Mouse (Mus musculus) retina, adult 2 months (tissue): Measurements from ENCODE around the gene Cuedc1.

ENCODE experiments used
- DNase-seq: peaks from one replicate; pipeline ENCODE4 v3.0.0-alpha.2; 2012; ENCODE audit warnings: low read depth, low spot score

Gene Cuedc1

DNA sequence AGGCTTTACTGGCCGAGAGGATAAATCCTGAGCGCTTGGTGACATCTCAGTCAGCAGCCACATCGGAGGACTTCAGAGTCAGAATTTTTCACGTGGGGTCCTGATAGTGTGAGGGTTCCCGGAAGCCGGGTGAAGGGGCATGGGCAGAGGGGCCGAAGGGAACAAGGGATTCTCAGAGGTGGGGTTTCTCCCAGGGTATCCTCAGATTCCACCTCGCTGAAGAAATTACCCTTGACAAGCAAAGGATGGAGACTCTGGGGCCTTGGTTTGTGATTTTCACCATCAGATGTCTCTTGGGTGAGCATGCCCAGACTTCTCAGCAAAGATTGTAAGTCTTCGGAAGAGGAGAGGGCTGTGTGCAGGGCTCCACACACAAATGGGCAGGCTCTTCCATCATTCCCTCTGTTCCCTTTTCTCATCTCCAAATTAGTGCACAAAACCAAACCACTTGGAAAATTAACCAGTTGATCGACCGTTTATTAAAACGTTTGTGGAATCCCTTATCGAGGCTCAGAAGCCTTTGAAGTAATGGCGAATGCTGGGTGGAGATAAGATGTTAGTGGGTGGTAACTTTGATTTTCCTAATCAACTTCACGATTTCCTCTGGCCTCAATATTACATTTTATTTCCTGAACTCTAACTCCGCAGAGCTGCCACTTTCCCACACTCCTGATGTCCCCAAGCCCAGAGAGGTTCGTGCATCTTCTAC, at the start of gene Cuedc1:
Cuedc1 (plus strand) TSS at position 38 of the 709 bp plus-strand sequence.
- DNase-seq: no peak

DNA sequence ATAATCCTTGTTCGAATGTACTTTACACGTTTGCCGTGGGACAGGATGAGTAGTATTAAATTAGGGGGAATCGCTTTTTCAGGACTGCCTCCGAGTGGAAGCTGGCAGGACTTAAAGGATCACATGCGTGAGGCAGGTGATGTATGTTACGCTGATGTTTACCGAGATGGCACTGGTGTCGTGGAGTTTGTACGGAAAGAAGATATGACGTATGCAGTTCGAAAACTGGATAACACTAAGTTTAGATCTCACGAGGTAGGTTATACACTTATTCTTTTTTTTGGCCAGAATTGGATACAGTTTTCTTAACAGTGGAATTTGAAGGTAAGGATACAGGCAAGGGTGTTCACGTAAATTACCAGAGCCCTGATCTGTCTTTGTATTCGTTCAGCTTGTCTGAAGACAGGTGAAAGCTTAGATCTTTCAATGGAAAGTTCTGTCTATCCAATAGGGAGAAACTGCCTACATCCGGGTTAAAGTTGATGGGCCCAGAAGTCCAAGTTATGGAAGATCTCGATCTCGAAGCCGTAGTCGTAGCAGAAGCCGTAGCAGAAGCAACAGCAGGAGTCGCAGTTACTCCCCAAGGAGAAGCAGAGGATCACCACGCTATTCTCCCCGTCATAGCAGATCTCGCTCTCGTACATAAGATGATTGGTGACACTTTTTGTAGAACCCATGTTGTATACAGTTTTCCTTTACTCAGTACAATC, 48.7 kb upstream of the Cuedc1 start:
- no peak for DNase-seq

DNA sequence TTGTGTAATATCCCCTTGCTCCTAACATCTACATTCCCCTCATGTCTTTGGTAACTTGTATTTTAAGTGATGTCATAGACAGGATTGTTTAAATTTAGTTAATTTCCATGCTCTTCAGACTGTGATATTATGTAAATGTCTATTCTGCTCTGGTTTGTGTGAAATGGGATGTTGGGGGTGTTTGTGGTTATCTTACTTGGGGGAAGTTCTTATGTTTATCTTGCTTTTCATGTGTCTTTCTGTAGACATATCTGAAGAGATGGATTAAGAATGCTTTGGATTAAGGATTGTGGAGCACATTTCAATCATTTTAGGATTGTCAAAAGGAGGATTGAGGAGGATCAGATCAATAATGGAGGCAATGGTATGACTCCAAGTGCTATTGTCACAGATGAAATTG, 48.1 kb upstream of the Cuedc1 start:
- no peak for DNase-seq

DNA sequence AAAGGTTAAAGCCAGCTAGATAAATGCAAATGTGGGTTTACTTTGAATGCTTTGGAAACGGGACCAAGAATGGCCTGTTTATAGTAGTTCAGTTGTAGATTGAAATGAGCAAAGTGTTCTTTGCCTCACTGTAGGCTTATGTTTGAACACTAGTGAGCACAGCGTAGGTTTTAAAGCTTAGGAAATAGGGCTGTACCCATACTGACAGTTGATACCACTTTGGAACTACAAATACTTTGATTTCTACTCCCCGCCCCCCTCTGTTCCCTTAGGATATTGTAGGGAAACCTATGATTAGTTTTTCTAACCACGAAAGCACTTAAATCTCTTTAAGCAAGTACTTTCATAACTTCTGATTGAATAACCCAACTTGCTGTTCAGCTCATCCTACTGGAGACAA, 45.2 kb upstream of the Cuedc1 start:
- no peak for DNase-seq

DNA sequence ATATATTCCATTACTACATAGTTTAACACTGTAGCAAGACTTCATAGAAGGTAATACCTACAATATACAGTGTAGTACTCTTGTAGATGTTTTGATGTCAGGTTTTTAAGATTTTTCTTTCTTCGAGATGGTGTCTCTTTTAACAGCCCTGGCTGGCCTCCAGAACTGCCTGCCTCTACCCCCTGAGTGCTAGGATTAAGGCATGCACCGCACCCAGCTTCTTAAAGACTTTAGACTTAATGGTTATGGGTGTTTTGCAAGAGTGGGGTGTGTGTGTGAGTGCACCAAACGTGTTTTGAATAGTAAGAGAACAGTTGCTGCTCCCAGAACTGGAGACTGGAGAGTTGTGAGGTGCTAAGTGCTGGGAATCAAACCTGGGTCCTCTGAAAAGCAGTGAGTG, 44.0 kb upstream of the Cuedc1 start:
- no peak for DNase-seq

DNA sequence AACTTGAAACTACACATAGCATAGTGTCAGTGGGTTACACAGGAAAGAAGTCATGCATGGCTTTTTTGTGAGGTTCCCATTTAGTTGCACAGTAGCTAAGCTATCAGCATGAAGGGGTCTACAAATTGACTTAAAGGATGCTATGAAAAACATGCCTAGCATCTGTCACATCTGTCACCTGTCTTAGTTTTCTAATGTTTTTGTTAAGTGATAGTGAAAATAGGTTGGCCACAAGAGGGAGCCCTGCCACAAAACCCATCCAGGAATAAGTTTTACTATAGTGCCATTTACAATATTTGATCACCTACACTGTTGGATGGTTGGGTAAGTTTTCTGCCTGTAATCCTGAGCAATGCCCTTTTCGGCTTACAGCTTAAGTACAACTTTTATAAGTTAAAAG, 43.3 kb upstream of the Cuedc1 start:
- DNase-seq: no peak

- no peak for DNase-seq
Observed at GRCm38 (mm10) chr11:88055777-88056176, 42.1 kb upstream of the Cuedc1 start.

- DNase-seq: no peak
Observed at GRCm38 (mm10) chr11:88057788-88058187, 40.1 kb upstream of the Cuedc1 start.

- DNase-seq: no peak
Observed at GRCm38 (mm10) chr11:88059141-88059540, 38.7 kb upstream of the Cuedc1 start.

GRCm38 (mm10) chr11:88061892-88062625, 35.8 kb upstream of the Cuedc1 start:
- no peak for DNase-seq

DNA sequence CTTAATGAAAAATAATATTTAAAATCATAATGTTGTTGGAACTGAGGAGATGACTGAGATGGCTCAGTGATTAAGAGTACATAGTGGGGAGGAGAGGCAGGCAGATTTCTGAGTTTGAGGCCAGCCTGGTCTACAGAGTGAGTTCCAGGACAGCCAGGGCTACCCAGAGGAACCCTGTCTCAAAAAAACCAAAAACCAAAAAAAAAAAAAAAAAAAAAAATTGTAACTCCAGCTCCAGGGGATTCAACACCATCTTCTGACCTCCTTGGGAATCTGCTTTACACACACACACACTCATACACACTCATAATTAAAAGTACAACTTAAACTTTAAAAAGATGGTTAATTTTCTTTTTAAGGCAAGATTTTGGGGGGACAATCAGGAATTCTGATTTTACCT, 32.1 kb upstream of the Cuedc1 start:
- no peak for DNase-seq

DNA sequence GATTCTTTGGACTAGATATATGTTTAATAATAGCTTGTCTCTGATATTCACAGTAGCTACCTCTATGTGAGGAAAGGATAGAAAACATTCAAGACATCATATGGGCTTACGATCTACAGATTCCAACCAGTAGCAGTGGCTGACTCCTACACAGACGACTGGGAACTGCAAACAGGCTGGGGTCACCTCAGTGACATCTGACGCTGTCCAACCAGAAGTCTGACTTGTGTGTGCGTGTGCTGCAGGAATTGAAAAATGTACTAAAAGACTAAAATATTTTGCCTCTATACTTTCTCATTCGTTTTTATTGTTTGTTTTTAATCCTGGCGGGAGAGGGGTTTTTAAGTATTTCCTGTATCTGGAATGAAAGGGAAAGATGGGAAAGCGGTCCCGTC, 30.7 kb upstream of the Cuedc1 start:
- no peak for DNase-seq

DNA sequence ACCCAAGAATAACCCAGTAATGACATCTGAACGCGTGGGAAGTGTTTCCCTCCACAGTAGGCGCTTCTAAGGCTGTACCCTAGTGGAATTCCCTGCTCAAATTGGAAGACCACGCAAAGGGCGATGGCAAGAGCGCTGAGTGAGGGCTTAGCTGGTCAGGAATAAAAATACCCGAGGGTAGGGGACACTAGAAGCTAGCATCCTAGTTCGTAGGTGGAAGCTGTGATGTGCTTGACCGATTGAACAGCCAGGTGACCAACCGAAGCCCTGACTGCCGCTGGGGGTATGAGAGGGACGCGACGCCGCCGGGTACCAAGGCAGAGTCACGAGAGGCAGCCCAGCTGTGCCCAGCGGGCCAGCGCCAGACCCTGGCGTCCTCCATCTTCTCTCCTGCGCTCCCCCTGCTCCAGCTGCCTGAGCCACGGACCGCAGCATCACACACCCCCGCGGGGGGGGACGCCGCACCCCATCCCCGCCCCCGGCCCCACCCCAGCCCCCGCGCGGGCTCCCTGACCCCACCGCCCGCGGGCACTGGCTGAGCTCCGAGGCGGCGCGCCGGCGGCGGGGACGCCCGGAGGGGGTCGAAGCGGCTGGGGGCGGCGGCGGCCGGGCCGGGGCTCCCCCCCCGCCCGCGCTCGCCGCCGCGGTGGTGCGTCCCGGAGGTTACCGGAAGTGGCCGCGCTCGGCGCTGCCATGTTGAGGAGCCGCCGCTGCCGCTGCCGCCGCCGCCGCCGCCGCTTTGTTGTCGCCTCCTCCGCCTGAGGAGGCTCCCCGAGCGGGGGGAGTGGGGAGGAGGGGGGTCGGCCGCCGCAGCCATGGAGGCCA, 30.1 kb upstream of the Cuedc1 start, which contains the start of gene Vezf1:
Vezf1 (plus strand) TSS at position 694 of the 825 bp plus-strand sequence.
- DNase-seq: peak; percentile 60

- DNase-seq: peak; percentile 61
Observed at GRCm38 (mm10) chr11:88068411-88069245, 29.2 kb upstream of the Cuedc1 start.

- no peak for DNase-seq
Observed at GRCm38 (mm10) chr11:88069246-88069570, 28.6 kb upstream of the Cuedc1 start.

DNA sequence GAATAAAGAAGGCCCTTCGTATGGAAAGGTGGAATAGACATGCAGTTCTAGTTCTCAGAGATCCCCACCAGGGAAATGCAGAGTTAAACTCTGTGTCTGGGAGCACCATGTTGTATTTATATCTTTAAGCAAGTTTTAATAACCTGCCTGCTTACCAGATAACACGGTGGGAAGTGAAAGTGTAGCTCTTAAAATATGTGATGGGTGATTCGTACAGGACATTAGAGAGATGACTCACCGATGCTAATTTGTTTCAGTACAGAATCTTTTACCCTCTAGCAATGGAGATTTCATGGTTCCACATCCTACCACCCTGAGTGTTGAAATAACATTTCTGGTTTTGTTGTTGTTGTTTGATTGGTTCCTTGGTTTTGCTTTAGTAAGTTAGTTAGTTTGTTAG, 27.5 kb upstream of the Cuedc1 start:
- no peak for DNase-seq

GRCm38 (mm10) chr11:88071113-88071512, 26.7 kb upstream of the Cuedc1 start:
- DNase-seq: no peak

DNA sequence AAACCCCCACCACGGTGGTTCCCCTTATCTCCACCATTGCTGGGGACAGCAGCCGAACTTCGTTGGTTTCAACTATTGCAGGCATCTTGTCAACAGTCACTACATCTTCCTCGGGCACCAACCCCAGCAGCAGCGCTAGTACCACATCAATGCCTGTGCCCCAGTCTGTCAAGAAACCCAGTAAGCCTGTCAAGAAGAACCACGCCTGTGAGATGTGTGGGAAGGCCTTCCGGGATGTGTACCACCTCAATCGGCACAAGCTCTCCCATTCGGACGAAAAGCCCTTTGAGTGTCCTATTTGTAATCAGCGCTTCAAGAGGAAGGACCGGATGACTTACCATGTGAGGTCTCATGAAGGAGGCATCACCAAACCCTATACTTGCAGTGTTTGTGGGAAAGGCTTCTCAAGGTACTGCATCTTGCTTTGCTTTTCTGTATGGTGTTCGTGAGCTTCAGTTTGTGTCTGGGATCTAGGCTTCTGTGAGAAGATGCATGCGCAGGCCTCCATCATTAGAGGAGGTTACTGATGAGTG, 24.4 kb upstream of the Cuedc1 start:
- DNase-seq: no peak

GRCm38 (mm10) chr11:88075701-88076100, 22.2 kb upstream of the Cuedc1 start:
- no peak for DNase-seq

DNA sequence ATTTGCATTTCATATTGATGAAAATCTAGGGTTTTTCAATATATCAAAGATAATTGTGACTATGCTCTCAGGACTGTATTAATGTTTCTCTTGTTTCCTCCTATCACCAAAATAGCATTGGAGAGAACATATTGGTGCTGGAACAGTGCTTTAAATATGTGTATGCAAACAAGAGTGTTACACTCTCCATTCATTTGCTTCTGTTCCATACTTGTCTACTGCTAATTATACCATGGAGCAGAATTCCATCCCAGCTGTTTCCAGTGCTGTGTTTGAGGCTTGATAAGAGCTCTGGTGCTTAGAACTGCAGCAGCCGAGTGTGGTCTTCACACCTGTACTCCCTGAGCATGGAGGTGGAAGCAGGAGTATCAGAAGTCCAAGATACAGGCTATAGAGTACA, 21.5 kb upstream of the Cuedc1 start:
- no peak for DNase-seq

DNA sequence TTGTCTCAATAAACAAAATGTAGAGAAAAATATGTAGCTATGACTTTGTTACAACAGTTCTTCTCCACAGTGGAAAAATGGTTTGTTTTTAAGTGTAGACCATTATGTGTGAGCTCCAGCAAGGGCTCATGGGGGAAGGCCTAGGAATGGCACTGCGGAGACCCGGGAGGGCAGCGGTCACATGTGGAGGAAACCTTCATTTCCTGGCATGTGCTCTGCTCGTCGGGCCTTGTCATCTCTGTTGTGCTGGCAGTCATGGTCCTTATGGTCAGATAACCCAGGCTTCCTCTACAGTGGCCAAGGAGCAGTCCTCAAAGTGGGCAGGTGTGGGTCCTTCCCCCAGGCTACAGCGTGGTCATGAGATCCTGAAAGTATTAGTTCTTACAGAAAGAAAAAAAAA, 14.2 kb upstream of the Cuedc1 start:
- no peak for DNase-seq
